Mouse (Mus musculus) intestine, postnatal 0 days (tissue): ENCODE data around the gene Ppp2r1b. TPM values are rescaled to one million over a fixed set of nuclear protein-coding genes. Genes with fewer than 3 reads are reported as not detected.

Experiments used
- ATAC-seq: fragments of 200-750 bp; cut with Nextera tagmentation; 2 replicates; pipeline ENCODE4 v1.8.0; 2017; ENCODE audit warnings: mild to moderate bottlenecking, moderate TSS enrichment, moderate library complexity
- H3K27ac ChIP-seq: fragments of 300-500 bp; sonication (generic); 2 replicates; pipeline ENCODE4 v1.5.1; 2014; ENCODE audit warnings: mild to moderate bottlenecking, low read depth, low read length, moderate library complexity
- H3K27me3 ChIP-seq: fragments of 300-500 bp; sonication (generic); replicated peaks from 2 replicates; pipeline ENCODE4 v1.6.1; 2014; ENCODE audit warnings: low read length, mixed read lengths; ENCODE audit not compliant: control insufficient read depth, insufficient read depth
- H3K36me3 ChIP-seq: fragments of 300-500 bp; sonication (generic); 2 replicates; pipeline ENCODE4 v1.6.1; 2014; ENCODE audit warnings: mild to moderate bottlenecking, moderate library complexity; ENCODE audit not compliant: control insufficient read depth, insufficient read depth
- H3K4me1 ChIP-seq: fragments of 300-500 bp; sonication (generic); replicated peaks from 2 replicates; pipeline ENCODE4 v1.6.1; 2014; ENCODE audit warnings: antibody characterized with exemption, low read length, mixed read lengths; ENCODE audit not compliant: control insufficient read depth, insufficient read depth
- H3K4me2 ChIP-seq: fragments of 300-500 bp; sonication (generic); replicated peaks from 2 replicates; pipeline ENCODE4 v1.6.1; 2014; ENCODE audit warnings: low read depth, mild to moderate bottlenecking, moderate library complexity
- H3K4me3 ChIP-seq: fragments of 300-500 bp; sonication (generic); 2 replicates; pipeline ENCODE4 v1.5.1; 2014; ENCODE audit warnings: low read depth, low read length
- H3K9ac ChIP-seq: fragments of 300-500 bp; sonication (generic); 2 replicates; pipeline ENCODE4 v1.6.1; 2014; ENCODE audit warnings: mild to moderate bottlenecking, low read depth, low read length
- H3K9me3 ChIP-seq: fragments of 300-500 bp; sonication (generic); 2 replicates; pipeline ENCODE4 v1.6.1; 2016; ENCODE audit warnings: mixed run types; ENCODE audit not compliant: control insufficient read depth
- CTCF ChIP-seq: sonication (generic); IDR thresholded peaks from 2 replicates; pipeline ENCODE4 v1.5.1; 2016; ENCODE audit warnings: low read depth, mild to moderate bottlenecking, control low read depth, antibody characterized with exemption, moderate library complexity
- WGBS: fragments of 180-500 bp; shearing (Covaris S2); extraction: QIAGEN DNeasy Blood & Tissue Kit; methylation state at CpG from one replicate; pipeline ENCODE4 v1.1.7; 2014; 5-methylcytosine and 5-hydroxymethylcytosine counted together
- polyA plus RNA-seq: library from polyadenylated mRNA; unstranded; fragments of >200 nt; fragmentation: Nextera tagmentation; extraction: Ambion mirVana; gene quantifications from 2 replicates; pipeline ENCODE4 v1.2.1, GENCODE M21; 2015

Ppp2r1b gene
- polyA plus RNA-seq, 1 experiment from 2014 or later: 20.0 TPM

- no peaks in the 10 kb centered on the region for H3K27me3 ChIP-seq
- H3K9ac ChIP-seq: peak overlapping the region; percentile 78
- H3K4me1 ChIP-seq: no peaks in the 10 kb centered on the region
- peaks cover 18% of the 10 kb centered on the region for H3K36me3 ChIP-seq
- peak overlapping the region; percentile 85 for H3K4me3 ChIP-seq
- H3K27ac ChIP-seq: peak overlapping the region; percentile 68
- no peak for TF ChIP-seq CTCF
- 3% methylated on average over 45 of the region's 45 CpGs for WGBS
- H3K9me3 ChIP-seq: no peaks in the 10 kb centered on the region
- peak; percentile 78 for ATAC-seq
- H3K4me2 ChIP-seq: peak overlapping the region; percentile 99
Measured at GRCm38 (mm10) chr9:50856341-50857081, 11.4 kb downstream of the Ppp2r1b start.

- no peaks in the 10 kb centered on the region for H3K4me1 ChIP-seq
- H3K9me3 ChIP-seq: no peaks in the 10 kb centered on the region
- peak overlapping the region; percentile 78 for H3K9ac ChIP-seq
- peak overlapping the region; percentile 99 for H3K4me2 ChIP-seq
- 1% methylated on average over 40 of the region's 46 CpGs for WGBS
- no peaks in the 10 kb centered on the region for H3K27me3 ChIP-seq
- peak overlapping the region; percentile 85 for H3K4me3 ChIP-seq
- peak; percentile 41 for ATAC-seq
- no peak for TF ChIP-seq CTCF
- H3K27ac ChIP-seq: peak overlapping the region; percentile 68
- H3K36me3 ChIP-seq: peaks cover 24% of the 10 kb centered on the region
Measured at GRCm38 (mm10) chr9:50857082-50857641, 12.1 kb downstream of the Ppp2r1b start.

GRCm38 (mm10) chr9:50858681-50859080, 13.6 kb downstream of the Ppp2r1b start:
- no peak overlapping the region for H3K9ac ChIP-seq
- H3K4me2 ChIP-seq: no peak overlapping the region
- WGBS: 79% methylated on average over 6 of the region's 6 CpGs
- no peak for ATAC-seq
- H3K27me3 ChIP-seq: no peaks in the 10 kb centered on the region
- H3K4me3 ChIP-seq: no peak overlapping the region
- no peaks in the 10 kb centered on the region for H3K9me3 ChIP-seq
- H3K27ac ChIP-seq: no peak overlapping the region
- no peaks in the 10 kb centered on the region for H3K4me1 ChIP-seq
- TF ChIP-seq CTCF: no peak
- H3K36me3 ChIP-seq: peaks cover 36% of the 10 kb centered on the region

- 94% methylated on average over 18 of the region's 18 CpGs for WGBS
- H3K27me3 ChIP-seq: no peaks in the 10 kb centered on the region
- peaks cover 61% of the 10 kb centered on the region for H3K36me3 ChIP-seq
- ATAC-seq: no peak
- no peak overlapping the region for H3K27ac ChIP-seq
- no peak for TF ChIP-seq CTCF
- H3K4me3 ChIP-seq: no peak overlapping the region
- H3K4me2 ChIP-seq: no peak overlapping the region
- H3K9ac ChIP-seq: no peak overlapping the region
- no peaks in the 10 kb centered on the region for H3K4me1 ChIP-seq
- H3K9me3 ChIP-seq: no peaks in the 10 kb centered on the region
Measured at GRCm38 (mm10) chr9:50861119-50861839, 16.2 kb downstream of the Ppp2r1b start.

- Histone ChIP-seq H3K9me3 (no peaks in the 10 kb centered on the region), H3K36me3 (peaks cover 84% of the 10 kb centered on the region), H3K27ac (no peak overlapping the region), H3K4me2 (no peak overlapping the region), H3K4me1 (no peaks in the 10 kb centered on the region), H3K9ac (no peak overlapping the region), H3K27me3 (no peaks in the 10 kb centered on the region), H3K4me3 (no peak overlapping the region)
- no peak for TF ChIP-seq CTCF
- ATAC-seq: no peak
- WGBS: 86% methylated on average over 4 of the region's 4 CpGs
Measured at GRCm38 (mm10) chr9:50863824-50864223, 18.7 kb downstream of the Ppp2r1b start.

- H3K4me2 ChIP-seq: no peak overlapping the region
- H3K36me3 ChIP-seq: peaks cover 86% of the 10 kb centered on the region
- H3K9me3 ChIP-seq: no peaks in the 10 kb centered on the region
- WGBS: 75% methylated on average over 5 of the region's 5 CpGs
- ATAC-seq: no peak
- no peaks in the 10 kb centered on the region for H3K27me3 ChIP-seq
- H3K4me3 ChIP-seq: no peak overlapping the region
- no peak for TF ChIP-seq CTCF
- no peak overlapping the region for H3K9ac ChIP-seq
- H3K4me1 ChIP-seq: no peaks in the 10 kb centered on the region
- H3K27ac ChIP-seq: no peak overlapping the region
Measured at GRCm38 (mm10) chr9:50864877-50865276, 19.8 kb downstream of the Ppp2r1b start.
